Mouse (Mus musculus) midbrain, embryonic 13.5 days (tissue): ENCODE data around the gene Krt81. TPM values are rescaled to one million over a fixed set of nuclear protein-coding genes. Genes with fewer than 3 reads are reported as not detected.
A peak's percentile ranks its signal among the peaks of the same experiment; 100 is the strongest.

Experiments used
- ATAC-seq: fragments of 200-750 bp; cut with Nextera tagmentation; 2 replicates; pipeline ENCODE4 v1.8.0; 2017; ENCODE audit warnings: mild to moderate bottlenecking, moderate TSS enrichment, moderate library complexity
- H3K27ac ChIP-seq: fragments of 300-500 bp; sonication (generic); 2 replicates; pipeline ENCODE4 v1.5.1; 2015; ENCODE audit warnings: inconsistent platforms, mild to moderate bottlenecking, moderate library complexity
- H3K27me3 ChIP-seq: fragments of 300-500 bp; sonication (generic); 2 replicates; pipeline ENCODE4 v1.6.1; 2015; ENCODE audit warnings: mild to moderate bottlenecking, inconsistent platforms
- H3K36me3 ChIP-seq: fragments of 300-500 bp; sonication (generic); 2 replicates; pipeline ENCODE4 v1.6.1; 2015; ENCODE audit warnings: mild to moderate bottlenecking, inconsistent platforms
- H3K4me1 ChIP-seq: fragments of 300-500 bp; sonication (generic); replicated peaks from 2 replicates; pipeline ENCODE4 v1.6.1; 2015; ENCODE audit warnings: inconsistent platforms
- H3K4me2 ChIP-seq: fragments of 300-500 bp; sonication (generic); replicated peaks from 2 replicates; pipeline ENCODE4 v1.6.1; 2015; ENCODE audit warnings: moderate library complexity, mild to moderate bottlenecking, inconsistent platforms
- H3K4me3 ChIP-seq: fragments of 300-500 bp; sonication (generic); replicated peaks from 2 replicates; pipeline ENCODE4 v1.5.1; 2015; ENCODE audit warnings: mild to moderate bottlenecking, inconsistent platforms
- H3K9ac ChIP-seq: fragments of 300-500 bp; sonication (generic); replicated peaks from 2 replicates; pipeline ENCODE4 v1.6.1; 2015; ENCODE audit warnings: mild to moderate bottlenecking, inconsistent platforms
- H3K9me3 ChIP-seq: fragments of 300-500 bp; sonication (generic); 2 replicates; pipeline ENCODE4 v1.6.1; 2016; ENCODE audit warnings: mild to moderate bottlenecking, inconsistent platforms
- WGBS: fragments of 180-500 bp; shearing (Covaris S2); methylation state at CpG from one replicate; pipeline ENCODE4 v1.1.7; 2015; 5-methylcytosine and 5-hydroxymethylcytosine counted together
- polyA plus RNA-seq: library from polyadenylated mRNA; unstranded; fragments of >200 nt; fragmentation: Nextera tagmentation; extraction: Ambion mirVana; gene quantifications from 2 replicates; pipeline ENCODE4 v1.2.1, GENCODE M21; 2015

Krt81 gene
- polyA plus RNA-seq, 1 experiment from 2014 or later = not detected

- 42% methylated on average over 4 of the region's 4 CpGs for WGBS
- no peak for ATAC-seq
- no peaks in the 10 kb centered on the region for H3K9me3 ChIP-seq
- no peak overlapping the region for H3K9ac ChIP-seq
- no peak overlapping the region for H3K27ac ChIP-seq
- peaks cover 11% of the 10 kb centered on the region for H3K4me1 ChIP-seq
- H3K27me3 ChIP-seq = peaks cover 9% of the 10 kb centered on the region; the same call in 1 of the 2 replicates
- no peak overlapping the region for H3K4me2 ChIP-seq
- H3K4me3 ChIP-seq = no peak overlapping the region
- H3K36me3 ChIP-seq = no peaks in the 10 kb centered on the region
Measured at GRCm38 (mm10) chr15:101482056-101482455, 18.5 kb upstream of the Krt81 start.

- Histone ChIP-seq H3K4me3 (peak overlapping the region; percentile 38), H3K27me3 (peaks cover 13% of the 10 kb centered on the region; the same call in 1 of the 2 replicates), H3K4me2 (peak overlapping the region; percentile 69), H3K9me3 (no peaks in the 10 kb centered on the region), H3K4me1 (peaks cover 11% of the 10 kb centered on the region), H3K27ac (no peak overlapping the region), H3K9ac (no peak overlapping the region), H3K36me3 (no peaks in the 10 kb centered on the region)
- peak; percentile 56; the same call in 1 of the 2 replicates for ATAC-seq
- WGBS = 31% methylated on average over 11 of the region's 11 CpGs
Measured at GRCm38 (mm10) chr15:101479666-101480060, 16.1 kb upstream of the Krt81 start.

- Histone ChIP-seq H3K4me3 (peak overlapping the region; percentile 38), H3K9me3 (no peaks in the 10 kb centered on the region), H3K27ac (no peak overlapping the region), H3K9ac (peak overlapping the region; percentile 52), H3K36me3 (no peaks in the 10 kb centered on the region), H3K27me3 (peaks cover 13% of the 10 kb centered on the region; the same call in 1 of the 2 replicates), H3K4me1 (peaks cover 11% of the 10 kb centered on the region), H3K4me2 (peak overlapping the region; percentile 69)
- WGBS = 8% methylated on average over 31 of the region's 31 CpGs
- peak; percentile 60; the same call in 1 of the 2 replicates for ATAC-seq
Measured at GRCm38 (mm10) chr15:101479007-101479665, 15.6 kb upstream of the Krt81 start.

GRCm38 (mm10) chr15:101472952-101473528 is 9.5 kb upstream of the Krt81 start, which contains the start of gene Krt86:
Gene Krt86 (plus strand): TSS chr15:101473478.
- no peak for ATAC-seq
- H3K4me3 ChIP-seq = no peak within 1 kb of the TSS
- no peak within 1 kb of the TSS for H3K27ac ChIP-seq
- H3K9me3 ChIP-seq = no peaks in the 10 kb centered on the region
- no peaks in the 10 kb centered on the region for H3K36me3 ChIP-seq
- no peak within 1 kb of the TSS for H3K9ac ChIP-seq
- peaks cover 10% of the 10 kb centered on the region; the same call in 1 of the 2 replicates for H3K27me3 ChIP-seq
- H3K4me2 ChIP-seq = no peak within 1 kb of the TSS
- H3K4me1 ChIP-seq = no peaks in the 10 kb centered on the region
- 43% methylated on average over 10 of the region's 10 CpGs for WGBS

GRCm38 (mm10) chr15:101469093-101469492 is 5.5 kb upstream of the Krt81 start:
- Histone ChIP-seq H3K36me3 (no peaks in the 10 kb centered on the region), H3K9me3 (no peaks in the 10 kb centered on the region), H3K4me2 (no peak overlapping the region), H3K27ac (no peak overlapping the region), H3K27me3 (no peaks in the 10 kb centered on the region), H3K4me1 (no peaks in the 10 kb centered on the region), H3K4me3 (no peak overlapping the region), H3K9ac (no peak overlapping the region)
- 95% methylated on average over 4 of the region's 4 CpGs for WGBS
- no peak for ATAC-seq

GRCm38 (mm10) chr15:101459283-101459682 is 4.3 kb downstream of the Krt81 start:
- no peak overlapping the region for H3K4me2 ChIP-seq
- peaks cover 10% of the 10 kb centered on the region for H3K4me1 ChIP-seq
- no peak overlapping the region for H3K9ac ChIP-seq
- no peak for ATAC-seq
- no peaks in the 10 kb centered on the region for H3K27me3 ChIP-seq
- no peaks in the 10 kb centered on the region for H3K36me3 ChIP-seq
- 79% methylated on average over 14 of the region's 14 CpGs for WGBS
- H3K9me3 ChIP-seq = 0 out of 2 replicates have a peak, but pooled peaks cover 2% of the 10 kb centered on the region
- H3K4me3 ChIP-seq = no peak overlapping the region
- no peak overlapping the region for H3K27ac ChIP-seq

- H3K4me2 ChIP-seq = no peak overlapping the region
- 38% methylated on average over 16 of the region's 16 CpGs for WGBS
- no peak overlapping the region for H3K27ac ChIP-seq
- no peak overlapping the region for H3K9ac ChIP-seq
- H3K9me3 ChIP-seq = 0 out of 2 replicates have a peak, but pooled peaks cover 2% of the 10 kb centered on the region
- no peak overlapping the region for H3K4me3 ChIP-seq
- H3K27me3 ChIP-seq = no peaks in the 10 kb centered on the region
- H3K4me1 ChIP-seq = peaks cover 10% of the 10 kb centered on the region
- ATAC-seq = no peak
- no peaks in the 10 kb centered on the region for H3K36me3 ChIP-seq
Measured at GRCm38 (mm10) chr15:101458361-101458930, 5.1 kb downstream of the Krt81 start.

GRCm38 (mm10) chr15:101455891-101456290 is 7.7 kb downstream of the Krt81 start:
- no peak for ATAC-seq
- Histone ChIP-seq H3K4me3 (no peak overlapping the region), H3K9me3 (0 out of 2 replicates have a peak, but pooled peaks cover 2% of the 10 kb centered on the region), H3K4me1 (peaks cover 10% of the 10 kb centered on the region), H3K36me3 (no peaks in the 10 kb centered on the region), H3K9ac (no peak overlapping the region), H3K27me3 (no peaks in the 10 kb centered on the region), H3K27ac (no peak overlapping the region), H3K4me2 (no peak overlapping the region)
- WGBS = 90% methylated on average over 6 of the region's 6 CpGs

- Histone ChIP-seq H3K9me3 (0 out of 2 replicates have a peak, but pooled peaks cover 2% of the 10 kb centered on the region), H3K4me1 (peaks cover 10% of the 10 kb centered on the region), H3K27me3 (no peaks in the 10 kb centered on the region), H3K36me3 (no peaks in the 10 kb centered on the region), H3K27ac (no peak overlapping the region), H3K9ac (no peak overlapping the region), H3K4me3 (no peak overlapping the region), H3K4me2 (no peak overlapping the region)
- no peak for ATAC-seq
- WGBS = 86% methylated on average over 2 of the region's 2 CpGs
Measured at GRCm38 (mm10) chr15:101455292-101455691, 8.3 kb downstream of the Krt81 start.

GRCm38 (mm10) chr15:101454774-101455173 is 8.8 kb downstream of the Krt81 start:
- 92% methylated on average over 8 of the region's 8 CpGs for WGBS
- no peak for ATAC-seq
- Histone ChIP-seq H3K9me3 (0 out of 2 replicates have a peak, but pooled peaks cover 2% of the 10 kb centered on the region), H3K4me1 (peaks cover 10% of the 10 kb centered on the region), H3K27ac (no peak overlapping the region), H3K36me3 (no peaks in the 10 kb centered on the region), H3K4me2 (no peak overlapping the region), H3K27me3 (no peaks in the 10 kb centered on the region), H3K9ac (no peak overlapping the region), H3K4me3 (no peak overlapping the region)

- Histone ChIP-seq H3K36me3 (no peaks in the 10 kb centered on the region), H3K27me3 (no peaks in the 10 kb centered on the region), H3K27ac (no peak overlapping the region), H3K9ac (no peak overlapping the region), H3K9me3 (0 out of 2 replicates have a peak, but pooled peaks cover 2% of the 10 kb centered on the region), H3K4me3 (no peak overlapping the region), H3K4me1 (peaks cover 1% of the 10 kb centered on the region; the same call in 1 of the 2 replicates), H3K4me2 (0 out of 2 replicates have a peak overlapping the region, but pooled peaks have one; percentile 28)
- 7% methylated on average over 13 of the region's 13 CpGs for WGBS
- ATAC-seq = 0 out of 2 replicates have a peak, but pooled peaks have one; percentile 27
Measured at GRCm38 (mm10) chr15:101453093-101453736, 10.3 kb downstream of the Krt81 start.
